Mouse (Mus musculus) myocyte (in vitro differentiated cells): ENCODE measurements around the gene Eepd1.

Source experiments
- CEBPB ChIP-seq: IDR thresholded peaks from 2 replicates; pipeline ENCODE4 v1.6.1; 2011; ENCODE audit warnings: mild to moderate bottlenecking, moderate library complexity; ENCODE audit not compliant: poor library complexity, insufficient read depth, severe bottlenecking
- E2F4 ChIP-seq: IDR thresholded peaks from one replicate; pipeline ENCODE4 v1.6.1; 2011; ENCODE audit warnings: mild to moderate bottlenecking, control low read depth, moderate library complexity; ENCODE audit not compliant: insufficient read depth
- MAX ChIP-seq: IDR thresholded peaks from one replicate; pipeline ENCODE4 v1.6.1; 2011; ENCODE audit warnings: low read depth, mild to moderate bottlenecking, control low read depth
- MYOD1 ChIP-seq, 3 experiments: IDR thresholded peaks; one replicate each; pipeline ENCODE4 v1.6.1; 2011; ENCODE audit warnings: control low read depth in 2 of 3, low read depth in 2 of 3, mild to moderate bottlenecking in 2 of 3, moderate library complexity in 1 of 3; ENCODE audit not compliant: insufficient read length in 2 of 3, control insufficient read depth in 1 of 3
- MYOG ChIP-seq, 3 experiments: IDR thresholded peaks; one replicate each; pipeline ENCODE4 v1.6.1; 2011; ENCODE audit warnings: control low read depth in 2 of 3, low read depth in 2 of 3, mild to moderate bottlenecking in 2 of 3; ENCODE audit not compliant: insufficient read length in 2 of 3, control insufficient read depth in 1 of 3, insufficient read depth in 1 of 3
- POLR2A ChIP-seq: IDR thresholded peaks from one replicate; pipeline ENCODE4 v1.6.1; 2011; ENCODE audit warnings: low read depth, mild to moderate bottlenecking, control low read depth, moderate library complexity; ENCODE audit not compliant: insufficient read length
- POLR2AphosphoS2 ChIP-seq: IDR thresholded peaks from one replicate; pipeline ENCODE4 v1.6.1; 2011; ENCODE audit warnings: low read depth, control low read depth; ENCODE audit not compliant: insufficient read length
- REST ChIP-seq: IDR thresholded peaks from one replicate; pipeline ENCODE4 v1.6.1; 2011; ENCODE audit warnings: mild to moderate bottlenecking, control low read depth, moderate library complexity; ENCODE audit not compliant: insufficient read depth, insufficient read length
- TCF12 ChIP-seq: IDR thresholded peaks from one replicate; pipeline ENCODE4 v1.6.1; 2011; ENCODE audit warnings: mild to moderate bottlenecking, control low read depth; ENCODE audit not compliant: poor library complexity, insufficient read depth, severe bottlenecking

- TF ChIP-seq CEBPB (no peak), POLR2AphosphoS2 (no peak), E2F4 (no peak), POLR2A (no peak), MYOD1 (IDR thresholded peaks at IDR 0.05; ENCODE audit: control insufficient read depth in 1 of 3, insufficient read length in 2 of 3, low read depth in 2 of 3) (no peak), REST (no peak), MAX (no peak), TCF12 (no peak), MYOG (IDR thresholded peaks at IDR 0.05; ENCODE audit: control insufficient read depth in 1 of 3, insufficient read depth in 1 of 3, insufficient read length in 2 of 3, low read depth in 2 of 3) (no peak)
Observed at GRCm38 (mm10) chr9:25438836-25439235, 42.5 kb upstream of the Eepd1 start.
